Mouse (Mus musculus) G1E (cell line): Measurements from ENCODE around the gene Blmh. TPM values are rescaled to one million over a fixed set of nuclear protein-coding genes. Genes with fewer than 3 reads are reported as not detected.

ENCODE experiments used
- ATAC-seq: 2 replicates; pipeline ENCODE4 v1.8.0; 2016; ENCODE audit warnings: mild to moderate bottlenecking; ENCODE audit not compliant: insufficient number of reproducible peaks, poor library complexity, low FRiP score, severe bottlenecking; ENCODE audit errors: extremely low read depth
- DNase-seq: peaks from one replicate; pipeline ENCODE4 v3.0.0; 2012; ENCODE audit warnings: low spot score
- H3K27me3 ChIP-seq: 2 replicates; pipeline ENCODE4 v1.6.1; 2012; ENCODE audit warnings: mild to moderate bottlenecking, low read length, inconsistent platforms; ENCODE audit not compliant: insufficient read depth
- H3K36me3 ChIP-seq: replicated peaks from 2 replicates; pipeline ENCODE3; 2012; ENCODE audit warnings: mild to moderate bottlenecking, inconsistent platforms
- H3K4me1 ChIP-seq: 2 replicates; pipeline ENCODE4 v1.6.1; 2012; ENCODE audit warnings: low read depth, low read length, inconsistent platforms, mixed read lengths; ENCODE audit not compliant: insufficient read depth
- H3K4me3 ChIP-seq: 2 replicates; pipeline ENCODE4 v1.5.1; 2012; ENCODE audit warnings: low read depth, mild to moderate bottlenecking, inconsistent platforms, low read length, moderate library complexity, mixed read lengths
- H3K9me3 ChIP-seq: replicated peaks from 2 replicates; pipeline ENCODE4 v1.6.1; 2012; ENCODE audit warnings: inconsistent platforms
- CTCF ChIP-seq: IDR thresholded peaks from 2 replicates; pipeline ENCODE4 v1.5.1; 2012; ENCODE audit warnings: low read depth, low read length, inconsistent platforms, mixed read lengths
- GATA1 ChIP-seq: IDR thresholded peaks from 2 replicates; pipeline ENCODE4 v1.6.1; 2012; ENCODE audit warnings: borderline replicate concordance, low read length, inconsistent platforms, mixed read lengths
- GATA2 ChIP-seq: IDR thresholded peaks from 2 replicates; pipeline ENCODE4 v1.6.1; 2012; ENCODE audit warnings: low read depth, low read length, inconsistent platforms, borderline replicate concordance
- POLR2AphosphoS5 ChIP-seq: IDR thresholded peaks from 2 replicates; pipeline ENCODE4 v1.6.1; 2012; ENCODE audit warnings: low read depth, low read length, inconsistent platforms; ENCODE audit not compliant: insufficient replicate concordance
- TAL1 ChIP-seq: conservative IDR thresholded peaks from 2 replicates; pipeline ENCODE4 v1.6.1; 2012; ENCODE audit warnings: low read depth, low read length, inconsistent platforms, mixed read lengths
- polyA plus RNA-seq: library from polyadenylated mRNA; stranded (reverse); fragments of >175 nt; gene quantifications from 2 replicates; pipeline ENCODE4 v1.2.3, GENCODE M21; 2012
- total RNA-seq, 2 experiments: library from RNA; stranded (forward) in 1 of 2; stranded (reverse) in 1 of 2; fragments of 200-1000 nt in 1 of 2; fragments of >200 nt in 1 of 2; fragmentation: Nextera tagmentation in 1 of 2; gene quantifications; 2 replicates each; pipeline ENCODE4 v1.2.3; 2014 to 2017

Blmh gene
- total and polyA plus RNA-seq, 3 experiments = 23.4 to 320 (median 150) TPM

- Histone ChIP-seq H3K4me1 (peaks cover 20% of the 10 kb centered on the region), H3K27me3 (peaks cover 12% of the 10 kb centered on the region), H3K4me3 (peak overlapping the region; percentile 85; the same call in 1 of the 2 replicates), H3K9me3 (no peaks in the 10 kb centered on the region), H3K36me3 (peaks cover 20% of the 10 kb centered on the region)
- ATAC-seq (no peak), DNase-seq (no peak)
- no peak for TF ChIP-seq TAL1
- no peak for TF ChIP-seq GATA2
- no peak for TF ChIP-seq POLR2AphosphoS5
- no peak for TF ChIP-seq CTCF
- TF ChIP-seq GATA1 = no peak
Observed at GRCm38 (mm10) chr11:76944839-76945238, 20.2 kb downstream of the Blmh start.

- ATAC-seq = peak; percentile 57
- Histone ChIP-seq H3K27me3 (peaks cover 6% of the 10 kb centered on the region; the same call in 1 of the 2 replicates), H3K4me3 (peak overlapping the region; percentile 85), H3K9me3 (no peaks in the 10 kb centered on the region), H3K36me3 (peaks cover 26% of the 10 kb centered on the region), H3K4me1 (peaks cover 18% of the 10 kb centered on the region)
- TF ChIP-seq CTCF = no peak
- TF ChIP-seq GATA1 = no peak
- no peak for TF ChIP-seq TAL1
- TF ChIP-seq GATA2 = no peak
- no peak for TF ChIP-seq POLR2AphosphoS5
- peak; percentile 82 for DNase-seq
Observed at GRCm38 (mm10) chr11:76945386-76946202, 21.0 kb downstream of the Blmh start.

- no peak for ATAC-seq
- TF ChIP-seq CTCF (no peak), GATA1 (no peak), TAL1 (no peak), POLR2AphosphoS5 (no peak), GATA2 (no peak)
- Histone ChIP-seq H3K27me3 (peaks cover 3% of the 10 kb centered on the region; the same call in 1 of the 2 replicates), H3K4me3 (peak overlapping the region; percentile 85), H3K36me3 (peaks cover 32% of the 10 kb centered on the region), H3K4me1 (peaks cover 18% of the 10 kb centered on the region), H3K9me3 (no peaks in the 10 kb centered on the region)
- DNase-seq = no peak
Observed at GRCm38 (mm10) chr11:76946203-76946585, 21.6 kb downstream of the Blmh start.

GRCm38 (mm10) chr11:76953536-76953935 is 28.9 kb downstream of the Blmh start:
- TF ChIP-seq GATA2 = no peak
- no peak for TF ChIP-seq POLR2AphosphoS5
- no peak for TF ChIP-seq TAL1
- no peak for TF ChIP-seq CTCF
- no peak for TF ChIP-seq GATA1
- Histone ChIP-seq H3K4me1 (peaks cover 3% of the 10 kb centered on the region), H3K36me3 (peaks cover 91% of the 10 kb centered on the region), H3K4me3 (no peak overlapping the region), H3K27me3 (no peaks in the 10 kb centered on the region), H3K9me3 (no peaks in the 10 kb centered on the region)
- DNase-seq = no peak
- no peak for ATAC-seq

GRCm38 (mm10) chr11:76965703-76966102 is 41.1 kb downstream of the Blmh start:
- DNase-seq = no peak
- Histone ChIP-seq H3K4me3 (no peak overlapping the region), H3K36me3 (peaks cover 91% of the 10 kb centered on the region), H3K9me3 (no peaks in the 10 kb centered on the region), H3K27me3 (no peaks in the 10 kb centered on the region), H3K4me1 (no peaks in the 10 kb centered on the region)
- TF ChIP-seq TAL1 (no peak), GATA2 (no peak), GATA1 (no peak)
- no peak for ATAC-seq

- Histone ChIP-seq H3K27me3 (no peaks in the 10 kb centered on the region), H3K36me3 (peaks cover 94% of the 10 kb centered on the region), H3K9me3 (no peaks in the 10 kb centered on the region), H3K4me1 (no peaks in the 10 kb centered on the region), H3K4me3 (no peak overlapping the region)
- no peak for ATAC-seq
- DNase-seq = no peak
- TF ChIP-seq CTCF = no peak
- TF ChIP-seq TAL1 = no peak
- TF ChIP-seq GATA2 = no peak
- TF ChIP-seq GATA1 = no peak
- no peak for TF ChIP-seq POLR2AphosphoS5
Observed at GRCm38 (mm10) chr11:76970328-76970727, 45.7 kb downstream of the Blmh start.
